Mouse (Mus musculus): ENCODE data around the gene Tmem262.

DNA sequence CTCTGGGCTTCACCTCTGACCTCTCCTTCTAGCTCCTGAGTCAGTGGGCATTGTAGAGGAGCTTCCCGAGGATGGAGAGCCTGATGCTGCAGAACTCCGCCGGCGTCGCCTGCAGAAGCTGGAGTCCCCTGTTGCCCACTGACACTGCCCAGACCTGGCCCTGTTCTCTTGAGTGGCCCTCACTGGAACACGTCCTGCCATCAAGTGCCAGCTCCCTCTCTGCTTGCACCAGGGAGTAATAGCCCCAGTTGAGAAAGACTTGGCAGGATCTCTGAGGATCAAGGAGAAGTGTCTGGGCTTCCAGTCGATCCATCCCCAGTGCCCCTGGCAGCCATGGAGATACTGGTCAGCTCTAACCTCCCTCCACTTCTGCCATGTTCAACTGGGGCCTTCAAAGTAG lies 27.3 kb upstream of the Tmem262 start:
- TF ChIP-seq TAL1 (IDR thresholded peaks at IDR 0.05; ENCODE audit: low read length) (no peak), GATA1 (IDR thresholded peaks at IDR 0.05; ENCODE audit: low read length) (no peak)

Measured in erythroblast, embryonic 14.5 days (primary cell).